In the genomic region with DNA sequence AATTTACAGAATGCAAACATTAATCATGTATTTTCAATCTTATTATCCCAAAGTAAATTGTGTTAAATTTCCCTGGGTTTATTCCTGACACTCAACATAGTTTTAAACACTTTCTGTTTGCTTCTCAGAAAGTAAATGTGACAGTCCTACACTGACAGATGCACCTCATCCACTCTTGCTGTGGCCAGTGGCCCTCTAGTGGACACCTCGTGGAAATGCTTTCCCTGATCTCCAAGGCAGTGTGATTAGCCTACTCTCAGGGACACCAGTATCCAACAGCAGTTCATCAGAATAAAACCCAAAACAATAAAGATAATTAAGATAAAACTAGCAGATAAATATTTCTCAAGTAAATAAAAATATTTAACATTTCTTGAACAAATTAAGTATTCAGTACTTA, we compare ENCODE assay signal across 9 mouse cellular contexts.
DNase-seq lines count a peak whose midpoint lies in the region; ATAC-seq and TF ChIP-seq lines count a peak whose summit lies in the region.
"Had no signal": no experiment of that assay in that cellular context is flagged by ENCODE, and none has a peak within 500 bp of the region (broad histone marks: within the 10 kb centered on the region; RNA-seq: fewer than 3 reads in every experiment).

No protein-coding gene starts in this region.

- H3K4me2 ChIP-seq in stomach, postnatal 0 days (replicated peaks; ENCODE audit: low read depth) = no peak overlapping the region
- H3K4me2 ChIP-seq: embryonic facial prominence, embryonic 12.5 days had no signal

- intact Hi-C loops in left cerebral cortex, postnatal 10 days (cut with DNase I) = no loop called here

- no peaks in the 10 kb centered on the region for H3K36me3 ChIP-seq in midbrain, embryonic 10.5 days
- H3K36me3 ChIP-seq in stomach, postnatal 0 days (ENCODE audit: control insufficient read depth, insufficient read depth, low read length) = no peaks in the 10 kb centered on the region
- H3K36me3 ChIP-seq: embryonic facial prominence, embryonic 12.5 days had no signal

- H3K4me1 ChIP-seq in midbrain, embryonic 10.5 days = no peaks in the 10 kb centered on the region
- H3K4me1 ChIP-seq in stomach, postnatal 0 days (replicated peaks; ENCODE audit: control insufficient read depth, insufficient read depth) = no peaks in the 10 kb centered on the region
- H3K4me1 ChIP-seq: embryonic facial prominence, embryonic 12.5 days had no signal

- 2% methylated on average over 1 of the region's 1 CpGs for WGBS in midbrain, embryonic 10.5 days
- WGBS in stomach, postnatal 0 days = 0% methylated on average over 1 of the region's 1 CpGs

- no peak overlapping the region for H3K9ac ChIP-seq in stomach, postnatal 0 days (ENCODE audit: low read length)
- H3K9ac ChIP-seq: embryonic facial prominence, embryonic 12.5 days had no signal

- no peaks in the 10 kb centered on the region for H3K9me3 ChIP-seq in midbrain, embryonic 10.5 days (replicated peaks)
- no peaks in the 10 kb centered on the region for H3K9me3 ChIP-seq in stomach, postnatal 0 days (ENCODE audit: control insufficient read depth, low read length)
- H3K9me3 ChIP-seq: embryonic facial prominence, embryonic 12.5 days had no signal

- H3K27ac ChIP-seq in midbrain, embryonic 10.5 days (replicated peaks) = no peak overlapping the region
- H3K27ac ChIP-seq in stomach, postnatal 0 days (replicated peaks) = no peak overlapping the region
- H3K27ac ChIP-seq: embryonic facial prominence, embryonic 12.5 days had no signal

- peak; percentile 73 to 80; a peak in 2 of 4 replicates for ATAC-seq in hematopoietic stem cell, adult 5-6 weeks (replicated peaks in 1 of 2; ENCODE audit: insufficient read depth in 1 of 2, low FRiP score in 2 of 2, low TSS enrichment in 1 of 2, low read depth in 1 of 2, poor library complexity in 2 of 2, severe bottlenecking in 2 of 2)
- no peak for ATAC-seq in stomach, postnatal 0 days (ENCODE audit: low FRiP score, low TSS enrichment)

- DNase-seq in left cerebral cortex, adult 18-20 months (ENCODE audit: low spot score in 2 of 2) = peak; percentile 19 to 28
- no peak for DNase-seq in left cerebral cortex, adult 11 months (ENCODE audit: low spot score)
- peak; percentile 42 for DNase-seq in adrenal gland, adult 2 months
- DNase-seq in embryo, embryonic 9.5 days (ENCODE audit: extremely low spot score) = peak; percentile 22
- peak; percentile 29 to 48 for DNase-seq in left cerebral cortex, postnatal 10 days (ENCODE audit: extremely low spot score in 1 of 2, low spot score in 2 of 2)
- DNase-seq in midbrain, embryonic 10.5 days (ENCODE audit: low spot score) = peak; percentile 39
- DNase-seq in stomach, postnatal 0 days (ENCODE audit: low spot score) = peak; percentile 20

- H3K4me3 ChIP-seq in midbrain, embryonic 10.5 days = no peak overlapping the region
- H3K4me3 ChIP-seq in stomach, postnatal 0 days (ENCODE audit: low read depth, low read length) = no peak overlapping the region
- H3K4me3 ChIP-seq: embryonic facial prominence, embryonic 12.5 days had no signal

- TF ChIP-seq CTCF in stomach, postnatal 0 days (IDR thresholded peaks at IDR 0.05; ENCODE audit: low read depth) = peak; percentile 88

- no peaks in the 10 kb centered on the region for H3K27me3 ChIP-seq in midbrain, embryonic 10.5 days (ENCODE audit: low read depth, poor library complexity, severe bottlenecking)
- no peaks in the 10 kb centered on the region for H3K27me3 ChIP-seq in stomach, postnatal 0 days (ENCODE audit: control insufficient read depth, insufficient read depth, low read length)
- H3K27me3 ChIP-seq: embryonic facial prominence, embryonic 12.5 days had no signal

- no peak for TF ChIP-seq EP300 in stomach, postnatal 0 days (optimal IDR thresholded peaks at IDR 0.05)
